Mouse (Mus musculus): ENCODE results near the gene Rps21. TPM values are rescaled to one million over a fixed set of nuclear protein-coding genes. Genes with fewer than 3 reads are reported as not detected.

Rps21 gene
- polyA plus RNA-seq, 1 experiment from 2014 or later = 574 TPM

DNA sequence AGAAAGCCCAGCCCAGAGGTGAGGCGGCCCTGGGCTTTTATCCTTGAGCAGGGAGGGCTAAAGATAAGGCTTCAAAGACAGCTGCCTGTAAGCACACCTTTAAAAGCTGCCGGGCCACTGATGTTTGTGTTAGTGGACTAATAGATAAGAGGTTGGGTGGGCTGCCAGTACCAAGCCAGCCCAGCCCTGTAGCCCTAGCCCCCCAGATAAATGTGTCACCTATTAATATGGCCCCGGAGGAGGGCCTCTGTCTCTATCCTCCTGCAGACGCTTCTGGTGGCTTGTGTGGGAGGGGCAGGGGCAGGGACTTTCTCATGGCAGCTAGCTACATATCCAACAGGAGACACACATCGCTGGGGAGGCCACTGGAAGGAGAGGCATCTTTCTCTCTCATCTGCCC is 43.6 kb downstream of the Rps21 start:
- Histone ChIP-seq H3K9ac (no peak overlapping the region), H3K4me1 (no peaks in the 10 kb centered on the region), H3K27ac (no peak overlapping the region), H3K4me2 (replicated peaks) (no peak overlapping the region), H3K36me3 (no peaks in the 10 kb centered on the region), H3K4me3 (no peak overlapping the region), H3K9me3 (no peaks in the 10 kb centered on the region), H3K27me3 (no peaks in the 10 kb centered on the region)
- WGBS = 59% methylated on average over 5 of the region's 5 CpGs
- no peak for ATAC-seq (ENCODE audit: insufficient number of reproducible peaks, insufficient read depth, low FRiP score, low TSS enrichment)

DNA sequence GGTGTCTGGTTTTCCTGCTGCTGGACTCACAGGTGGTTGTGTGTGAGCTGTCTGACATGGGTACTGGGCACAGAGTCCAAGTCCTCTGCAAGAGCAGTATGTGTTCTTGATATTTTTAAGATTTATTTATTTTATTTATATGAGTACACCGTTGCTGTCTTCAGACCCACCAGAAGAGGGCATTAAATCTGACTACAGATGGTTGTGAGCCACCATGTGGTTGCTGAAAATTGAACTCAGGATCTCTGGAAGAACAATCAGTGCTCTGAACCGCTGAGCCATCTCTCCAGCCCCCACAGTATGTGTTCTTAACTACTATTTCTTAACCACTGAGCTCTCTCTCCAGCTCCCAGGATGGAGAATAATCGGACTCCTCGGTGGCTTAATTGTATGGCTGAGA is 45.0 kb downstream of the Rps21 start:
- no peak for ATAC-seq (ENCODE audit: insufficient number of reproducible peaks, insufficient read depth, low FRiP score, low TSS enrichment)
- no peaks in the 10 kb centered on the region for H3K9me3 ChIP-seq
- no peak overlapping the region for H3K4me2 ChIP-seq (replicated peaks)
- H3K9ac ChIP-seq = no peak overlapping the region
- H3K27ac ChIP-seq = no peak overlapping the region
- no peaks in the 10 kb centered on the region for H3K4me1 ChIP-seq
- H3K4me3 ChIP-seq = no peak overlapping the region
- WGBS = 76% methylated on average over 4 of the region's 4 CpGs
- no peaks in the 10 kb centered on the region for H3K36me3 ChIP-seq
- no peaks in the 10 kb centered on the region for H3K27me3 ChIP-seq

GRCm38 (mm10) chr2:180303468-180303867 is 46.3 kb downstream of the Rps21 start:
- H3K4me3 ChIP-seq = no peak overlapping the region
- no peak overlapping the region for H3K9ac ChIP-seq
- no peak overlapping the region for H3K4me2 ChIP-seq (replicated peaks)
- no peaks in the 10 kb centered on the region for H3K36me3 ChIP-seq
- H3K27me3 ChIP-seq = no peaks in the 10 kb centered on the region
- no peaks in the 10 kb centered on the region for H3K4me1 ChIP-seq
- no peaks in the 10 kb centered on the region for H3K9me3 ChIP-seq
- 82% methylated on average over 12 of the region's 12 CpGs for WGBS
- H3K27ac ChIP-seq = no peak overlapping the region
- no peak for ATAC-seq (ENCODE audit: insufficient number of reproducible peaks, insufficient read depth, low FRiP score, low TSS enrichment)

DNA sequence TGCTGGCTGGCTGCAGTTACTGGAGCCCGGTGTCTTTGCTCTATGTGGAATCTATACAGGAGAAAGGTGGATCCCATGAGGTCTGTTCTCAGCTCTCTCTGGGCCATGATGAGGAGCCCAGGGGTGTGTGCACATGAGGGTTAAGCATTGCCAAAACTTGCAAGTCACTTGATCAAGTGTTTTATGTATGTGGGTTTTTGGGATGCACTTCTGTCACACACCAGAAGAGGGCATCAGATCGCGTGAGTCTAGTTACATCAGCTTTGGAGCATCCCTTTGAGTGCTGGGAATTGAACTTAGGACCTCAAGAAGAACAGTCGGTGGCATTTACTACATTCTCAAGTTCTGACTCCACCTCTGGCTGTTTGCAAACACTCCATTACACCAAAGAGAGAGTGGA is 47.4 kb downstream of the Rps21 start:
- no peaks in the 10 kb centered on the region for H3K4me1 ChIP-seq
- no peak overlapping the region for H3K4me3 ChIP-seq
- H3K27me3 ChIP-seq = no peaks in the 10 kb centered on the region
- no peaks in the 10 kb centered on the region for H3K9me3 ChIP-seq
- no peak overlapping the region for H3K27ac ChIP-seq
- no peak overlapping the region for H3K4me2 ChIP-seq (replicated peaks)
- ATAC-seq (ENCODE audit: insufficient number of reproducible peaks, insufficient read depth, low FRiP score, low TSS enrichment) = no peak
- no peaks in the 10 kb centered on the region for H3K36me3 ChIP-seq
- no peak overlapping the region for H3K9ac ChIP-seq
- WGBS = 60% methylated on average over 4 of the region's 4 CpGs

- Histone ChIP-seq H3K4me3 (no peak overlapping the region), H3K9ac (no peak overlapping the region), H3K4me2 (replicated peaks) (no peak overlapping the region), H3K4me1 (no peaks in the 10 kb centered on the region), H3K27ac (no peak overlapping the region), H3K9me3 (no peaks in the 10 kb centered on the region), H3K36me3 (no peaks in the 10 kb centered on the region), H3K27me3 (no peaks in the 10 kb centered on the region)
- ATAC-seq (ENCODE audit: insufficient number of reproducible peaks, insufficient read depth, low FRiP score, low TSS enrichment) = no peak
- WGBS = 83% methylated on average over 3 of the region's 3 CpGs
These were observed 48.3 kb downstream of the Rps21 start for GRCm38 (mm10) chr2:180305490-180305889.

DNA sequence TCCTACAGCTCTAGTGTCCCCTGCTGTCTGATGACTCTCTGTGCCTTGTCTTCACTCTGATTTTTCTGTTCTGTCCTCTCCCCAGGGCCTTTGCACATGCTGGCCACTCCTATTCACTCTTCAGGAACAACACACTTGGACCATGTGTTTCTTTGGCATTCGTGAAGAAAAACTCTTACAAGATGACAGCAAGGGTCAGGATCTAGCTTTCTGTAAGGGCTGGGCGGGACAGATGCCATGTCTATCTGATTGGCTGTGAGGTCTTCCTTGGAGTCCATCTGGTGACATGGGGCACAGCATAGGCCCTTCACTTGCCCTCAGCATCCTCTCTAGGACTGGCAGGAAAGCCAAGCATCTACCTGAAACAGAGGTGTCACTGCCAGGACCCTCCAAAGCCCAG is 48.8 kb downstream of the Rps21 start:
- H3K27ac ChIP-seq = no peak overlapping the region
- no peak for ATAC-seq (ENCODE audit: insufficient number of reproducible peaks, insufficient read depth, low FRiP score, low TSS enrichment)

DNA sequence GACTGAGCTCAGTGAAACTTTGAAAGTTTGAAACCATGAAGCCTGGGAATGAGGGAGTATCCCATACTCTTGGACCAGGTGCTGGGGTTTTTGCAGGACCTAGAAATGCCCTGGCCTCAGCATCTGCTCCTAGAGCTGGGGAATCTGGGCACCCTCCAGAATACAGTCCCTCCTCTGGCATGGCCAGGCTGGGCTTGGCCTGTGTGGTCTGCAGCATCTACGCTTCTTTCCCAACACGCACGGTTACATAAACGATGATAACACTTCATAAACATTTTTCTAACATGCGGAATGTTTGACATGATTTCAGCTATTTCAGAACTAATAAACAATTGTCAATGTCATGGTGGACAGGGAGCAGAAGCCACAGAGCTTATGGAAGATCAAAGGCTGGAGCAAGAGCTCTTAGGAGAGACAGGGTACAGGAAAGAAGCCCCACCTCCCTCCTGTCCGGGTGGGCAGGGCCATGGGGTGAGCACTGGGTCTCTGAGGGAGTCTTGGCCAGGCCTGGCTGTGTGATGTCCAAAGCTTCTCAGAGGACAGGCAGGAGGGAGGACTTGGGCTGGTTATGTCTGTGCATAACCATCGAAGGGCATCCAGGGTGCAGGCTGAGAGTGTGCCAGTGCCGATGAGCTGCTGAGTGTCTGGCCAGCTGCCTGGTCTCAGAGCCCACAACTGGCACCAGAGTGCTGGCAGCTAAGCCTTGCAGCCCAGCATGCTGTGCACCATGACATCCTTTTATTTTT is 49.4 kb downstream of the Rps21 start:
- no peaks in the 10 kb centered on the region for H3K4me1 ChIP-seq
- no peaks in the 10 kb centered on the region for H3K9me3 ChIP-seq
- H3K4me3 ChIP-seq = no peak overlapping the region
- H3K9ac ChIP-seq = no peak overlapping the region
- no peaks in the 10 kb centered on the region for H3K27me3 ChIP-seq
- 82% methylated on average over 8 of the region's 8 CpGs for WGBS
- no peak overlapping the region for H3K27ac ChIP-seq
- no peaks in the 10 kb centered on the region for H3K36me3 ChIP-seq
- no peak for ATAC-seq (ENCODE audit: insufficient number of reproducible peaks, insufficient read depth, low FRiP score, low TSS enrichment)
- no peak overlapping the region for H3K4me2 ChIP-seq (replicated peaks)

More for the DNA sequence above, 48.8 kb downstream of the Rps21 start:
- no peaks in the 10 kb centered on the region for H3K4me1 ChIP-seq
- no peaks in the 10 kb centered on the region for H3K9me3 ChIP-seq
- H3K4me2 ChIP-seq (replicated peaks) = no peak overlapping the region
- no peak overlapping the region for H3K9ac ChIP-seq
- H3K27me3 ChIP-seq = no peaks in the 10 kb centered on the region
- WGBS = 77% methylated on average over 2 of the region's 2 CpGs
- H3K4me3 ChIP-seq = no peak overlapping the region
- no peaks in the 10 kb centered on the region for H3K36me3 ChIP-seq

DNA sequence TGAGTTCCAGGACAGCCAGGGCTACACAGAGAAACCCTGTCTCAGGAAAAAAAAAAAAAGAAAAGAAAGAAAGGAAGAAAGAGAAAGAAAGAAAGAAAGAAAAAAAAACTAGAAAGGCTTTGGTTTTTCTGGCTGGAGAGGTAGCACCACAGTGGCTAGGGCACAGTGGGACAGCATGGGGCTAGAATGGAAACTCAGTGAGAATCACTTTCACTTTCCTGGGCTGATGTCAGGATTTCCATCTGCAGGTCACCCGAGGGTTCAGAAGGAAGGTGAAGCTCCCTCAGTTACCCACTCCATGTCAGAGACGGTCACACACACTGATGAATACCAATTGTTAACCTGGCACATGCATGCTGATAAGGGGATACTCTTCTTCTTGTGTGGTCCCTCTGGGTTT is 50.5 kb downstream of the Rps21 start:
- no peak overlapping the region for H3K4me3 ChIP-seq
- no peaks in the 10 kb centered on the region for H3K27me3 ChIP-seq
- ATAC-seq (ENCODE audit: insufficient number of reproducible peaks, insufficient read depth, low FRiP score, low TSS enrichment) = no peak
- no peak overlapping the region for H3K9ac ChIP-seq
- H3K4me1 ChIP-seq = no peaks in the 10 kb centered on the region
- no peaks in the 10 kb centered on the region for H3K9me3 ChIP-seq
- H3K36me3 ChIP-seq = no peaks in the 10 kb centered on the region
- 49% methylated on average over 2 of the region's 2 CpGs for WGBS
- H3K27ac ChIP-seq = no peak overlapping the region
- H3K4me2 ChIP-seq (replicated peaks) = no peak overlapping the region

Small RNA genes within 50 kb of the gene (microRNA-seq; reads per million reads assigned to microRNA genes)
- 1.5 reads per million for gene Mir3091

Other genes starting within 250 kb of the Rps21 start
- gene Lsm14b, start 232.4 kb upstream of the Rps21 start, polyA plus RNA-seq (2016; fragmentation: Nextera tagmentation; extraction: Ambion mirVana) = 13.1 and 14.9 TPM in 2 replicates
- gene Psma7, start 214.9 kb upstream of the Rps21 start, polyA plus RNA-seq (2016; fragmentation: Nextera tagmentation; extraction: Ambion mirVana) = 618 and 631 TPM in 2 replicates
- gene Ss18l1, start 214.9 kb upstream of the Rps21 start, polyA plus RNA-seq (2016; fragmentation: Nextera tagmentation; extraction: Ambion mirVana) = 10.0 and 10.8 TPM in 2 replicates
- 29.0 and 30.4 TPM in 2 replicates for gene Mtg2, start 186.8 kb upstream of the Rps21 start, polyA plus RNA-seq (2016; fragmentation: Nextera tagmentation; extraction: Ambion mirVana)
- 0.20 and 0.57 TPM in 2 replicates for gene Hrh3, start 152.9 kb upstream of the Rps21 start, polyA plus RNA-seq (2016; fragmentation: Nextera tagmentation; extraction: Ambion mirVana)
- 40.9 and 41.8 TPM in 2 replicates for gene Osbpl2, start 138.1 kb upstream of the Rps21 start, polyA plus RNA-seq (2016; fragmentation: Nextera tagmentation; extraction: Ambion mirVana)
- 202 and 204 TPM in 2 replicates for gene Adrm1, start 85.9 kb upstream of the Rps21 start, polyA plus RNA-seq (2016; fragmentation: Nextera tagmentation; extraction: Ambion mirVana)
- gene Lama5, start 31.5 kb upstream of the Rps21 start, polyA plus RNA-seq (2016; fragmentation: Nextera tagmentation; extraction: Ambion mirVana) = 14.2 and 16.7 TPM in 2 replicates
- 21.2 and 23.5 TPM in 2 replicates for gene Cables2, start 16.1 kb downstream of the Rps21 start, polyA plus RNA-seq (2016; fragmentation: Nextera tagmentation; extraction: Ambion mirVana)
- 0.77 and 1.3 TPM in 2 replicates for gene Rbbp8nl, start 32.5 kb downstream of the Rps21 start, polyA plus RNA-seq (2016; fragmentation: Nextera tagmentation; extraction: Ambion mirVana)
- 0.09 TPM in 2 replicates for gene Gata5, start 77.3 kb downstream of the Rps21 start, polyA plus RNA-seq (2016; fragmentation: Nextera tagmentation; extraction: Ambion mirVana)
- 2.0 and 2.4 TPM in 2 replicates for gene Slco4a1, start 198.9 kb downstream of the Rps21 start, polyA plus RNA-seq (2016; fragmentation: Nextera tagmentation; extraction: Ambion mirVana)
- 0.25 and 0.55 TPM in 2 replicates for gene Ntsr1, start 242.6 kb downstream of the Rps21 start, polyA plus RNA-seq (2016; fragmentation: Nextera tagmentation; extraction: Ambion mirVana)